Mouse (Mus musculus) neural tube, embryonic 13.5 days (tissue): ENCODE data around the gene Pheta1. TPM values are rescaled to one million over a fixed set of nuclear protein-coding genes. Genes with fewer than 3 reads are reported as not detected.
"Not testable (repeated sequence)": the region's sequence is repeated elsewhere in the genome, so short reads cannot be mapped to it uniquely, and the experiment has no call there.

Experiments used
- ATAC-seq: fragments of 200-750 bp; cut with Nextera tagmentation; 2 replicates; pipeline ENCODE4 v1.8.0; 2017; ENCODE audit warnings: low read depth, mild to moderate bottlenecking, moderate TSS enrichment, moderate library complexity
- H3K27ac ChIP-seq: fragments of 300-500 bp; sonication (generic); replicated peaks from 2 replicates; pipeline ENCODE4 v1.5.1; 2015; ENCODE audit warnings: moderate library complexity, mild to moderate bottlenecking, inconsistent platforms
- H3K27me3 ChIP-seq: fragments of 300-500 bp; sonication (generic); 2 replicates; pipeline ENCODE4 v1.6.1; 2015; ENCODE audit warnings: mild to moderate bottlenecking, inconsistent platforms
- H3K36me3 ChIP-seq: fragments of 300-500 bp; sonication (generic); 2 replicates; pipeline ENCODE4 v1.6.1; 2015; ENCODE audit warnings: mild to moderate bottlenecking, inconsistent platforms
- H3K4me1 ChIP-seq: fragments of 300-500 bp; sonication (generic); replicated peaks from 2 replicates; pipeline ENCODE4 v1.6.1; 2015; ENCODE audit warnings: inconsistent platforms
- H3K4me2 ChIP-seq: fragments of 300-500 bp; sonication (generic); 2 replicates; pipeline ENCODE4 v1.6.1; 2015; ENCODE audit warnings: inconsistent platforms, mild to moderate bottlenecking, moderate library complexity
- H3K4me3 ChIP-seq: fragments of 300-500 bp; sonication (generic); 2 replicates; pipeline ENCODE4 v1.5.1; 2015; ENCODE audit warnings: mild to moderate bottlenecking, inconsistent platforms
- H3K9ac ChIP-seq: fragments of 300-500 bp; sonication (generic); 2 replicates; pipeline ENCODE4 v1.6.1; 2015; ENCODE audit warnings: moderate library complexity, mild to moderate bottlenecking, inconsistent platforms
- H3K9me3 ChIP-seq: fragments of 300-500 bp; sonication (generic); 2 replicates; pipeline ENCODE4 v1.6.1; 2016; ENCODE audit warnings: inconsistent platforms
- WGBS: fragments of 180-500 bp; shearing (Covaris S2); methylation state at CpG from one replicate; pipeline ENCODE4 v1.1.7; 2015; 5-methylcytosine and 5-hydroxymethylcytosine counted together
- polyA plus RNA-seq: library from polyadenylated mRNA; unstranded; fragments of >200 nt; fragmentation: Nextera tagmentation; extraction: Ambion mirVana; gene quantifications from 2 replicates; pipeline ENCODE4 v1.2.1, GENCODE M21; 2015

The Pheta1 gene
- polyA plus RNA-seq, 1 experiment from 2014 or later = 41.5 TPM

GRCm38 (mm10) chr5:121837441-121838340, 11.1 kb upstream of the Pheta1 start, which contains the start of gene Sh2b3:
TSS of gene Sh2b3 (minus strand) at chr5:121837646.
- Histone ChIP-seq H3K27ac (peak within 1 kb of the TSS; percentile 62), H3K36me3 (no peaks in the 10 kb centered on the region), H3K4me2 (peak within 1 kb of the TSS; percentile 92), H3K4me1 (peaks cover 64% of the 10 kb centered on the region), H3K9ac (peak within 1 kb of the TSS; percentile 81), H3K4me3 (peak within 1 kb of the TSS; percentile 70), H3K9me3 (no peaks in the 10 kb centered on the region), H3K27me3 (peaks cover 64% of the 10 kb centered on the region)
- peak; percentile 13; the same call in 1 of the 2 replicates for ATAC-seq
- WGBS = under 1% methylated on average over 35 of the region's 35 CpGs

DNA sequence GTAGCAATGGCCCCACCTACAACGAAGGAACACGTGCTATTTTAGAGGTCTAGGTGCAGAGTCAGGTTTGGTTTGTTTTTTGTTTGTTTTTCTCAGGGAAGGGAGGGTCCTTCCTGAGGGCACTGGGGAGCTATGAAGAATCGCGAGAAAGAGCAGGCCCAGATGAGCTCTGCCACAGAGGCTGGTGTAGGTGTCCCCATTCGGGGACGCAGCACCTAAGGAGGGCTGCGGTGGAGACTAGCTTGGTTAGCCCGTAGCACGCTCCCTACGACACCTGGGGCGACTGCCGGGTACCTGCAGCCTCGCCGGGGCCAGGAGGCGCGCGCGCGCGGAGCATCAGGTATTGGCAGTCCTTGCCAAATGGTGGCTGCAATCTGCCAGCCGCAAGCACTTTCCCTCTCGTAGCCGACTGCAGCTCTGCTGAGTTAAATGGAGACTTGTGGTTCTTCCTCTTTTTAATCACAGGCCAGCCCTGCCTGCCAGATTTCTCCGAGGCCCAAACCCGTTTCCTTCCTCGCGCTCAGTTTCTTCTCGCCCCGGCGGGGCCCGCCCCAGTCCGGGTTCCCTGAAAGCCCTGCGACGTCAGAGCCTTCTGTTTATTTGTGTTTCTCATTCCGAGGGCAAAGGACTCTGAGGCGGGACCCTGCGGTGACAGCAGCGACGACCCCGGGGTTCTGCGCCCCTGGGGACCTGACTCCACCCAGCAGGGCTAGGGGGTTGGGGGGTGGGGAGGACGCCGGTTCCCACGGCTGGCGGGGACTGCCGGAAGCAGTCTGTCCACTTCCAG, 10.2 kb upstream of the Pheta1 start:
- peaks cover 64% of the 10 kb centered on the region for H3K4me1 ChIP-seq
- H3K9ac ChIP-seq = peak overlapping the region; percentile 54
- peak overlapping the region; percentile 92 for H3K4me2 ChIP-seq
- H3K4me3 ChIP-seq = peak overlapping the region; percentile 33
- no peaks in the 10 kb centered on the region for H3K36me3 ChIP-seq
- 1% methylated on average over 46 of the region's 46 CpGs for WGBS
- peak overlapping the region; percentile 42; the same call in 1 of the 2 replicates for H3K27ac ChIP-seq
- H3K9me3 ChIP-seq = no peaks in the 10 kb centered on the region
- H3K27me3 ChIP-seq = peaks cover 70% of the 10 kb centered on the region
- no peak for ATAC-seq

DNA sequence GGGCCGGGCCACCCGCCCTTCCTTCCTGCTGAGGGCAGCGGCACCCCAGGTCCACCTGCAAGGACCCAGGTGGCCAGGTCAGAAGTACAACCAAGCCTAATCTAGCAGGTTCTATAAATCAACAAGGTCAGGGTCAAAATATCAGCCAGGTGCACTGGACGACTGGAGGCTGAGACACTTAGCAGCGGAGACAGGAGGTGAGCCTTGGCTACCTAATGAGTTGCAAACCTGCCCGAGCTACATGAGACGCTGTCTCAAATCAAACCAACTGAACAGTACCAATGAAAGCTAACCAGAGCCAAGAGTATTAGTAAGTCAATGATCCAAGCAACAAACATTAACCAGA, 9.7 kb upstream of the Pheta1 start:
- no peak for ATAC-seq
- peaks cover 75% of the 10 kb centered on the region for H3K27me3 ChIP-seq
- H3K9ac ChIP-seq = peak overlapping the region; percentile 54
- peak overlapping the region; percentile 33 for H3K4me3 ChIP-seq
- H3K4me2 ChIP-seq = peak overlapping the region; percentile 92
- peaks cover 58% of the 10 kb centered on the region for H3K4me1 ChIP-seq
- 27% methylated on average over 7 of the region's 7 CpGs for WGBS
- no peak overlapping the region for H3K27ac ChIP-seq
- H3K36me3 ChIP-seq = no peaks in the 10 kb centered on the region
- H3K9me3 ChIP-seq = no peaks in the 10 kb centered on the region

- Histone ChIP-seq H3K27me3 (peaks cover 79% of the 10 kb centered on the region), H3K4me3 (no peak overlapping the region), H3K9me3 (no peaks in the 10 kb centered on the region), H3K27ac (no peak overlapping the region), H3K9ac (no peak overlapping the region), H3K36me3 (no peaks in the 10 kb centered on the region), H3K4me1 (peaks cover 36% of the 10 kb centered on the region), H3K4me2 (no peak overlapping the region)
- WGBS = 90% methylated on average over 9 of the region's 9 CpGs
- ATAC-seq = no peak
Measured at GRCm38 (mm10) chr5:121841516-121841915, 7.3 kb upstream of the Pheta1 start.

- peaks cover 77% of the 10 kb centered on the region for H3K27me3 ChIP-seq
- WGBS = 44% methylated on average over 10 of the region's 10 CpGs
- H3K4me3 ChIP-seq = no peak overlapping the region
- no peak overlapping the region for H3K9ac ChIP-seq
- no peak overlapping the region for H3K27ac ChIP-seq
- ATAC-seq = no peak
- H3K4me1 ChIP-seq = peaks cover 35% of the 10 kb centered on the region
- no peaks in the 10 kb centered on the region for H3K36me3 ChIP-seq
- no peaks in the 10 kb centered on the region for H3K9me3 ChIP-seq
- H3K4me2 ChIP-seq = no peak overlapping the region
Measured at GRCm38 (mm10) chr5:121841973-121842372, 6.8 kb upstream of the Pheta1 start.

DNA sequence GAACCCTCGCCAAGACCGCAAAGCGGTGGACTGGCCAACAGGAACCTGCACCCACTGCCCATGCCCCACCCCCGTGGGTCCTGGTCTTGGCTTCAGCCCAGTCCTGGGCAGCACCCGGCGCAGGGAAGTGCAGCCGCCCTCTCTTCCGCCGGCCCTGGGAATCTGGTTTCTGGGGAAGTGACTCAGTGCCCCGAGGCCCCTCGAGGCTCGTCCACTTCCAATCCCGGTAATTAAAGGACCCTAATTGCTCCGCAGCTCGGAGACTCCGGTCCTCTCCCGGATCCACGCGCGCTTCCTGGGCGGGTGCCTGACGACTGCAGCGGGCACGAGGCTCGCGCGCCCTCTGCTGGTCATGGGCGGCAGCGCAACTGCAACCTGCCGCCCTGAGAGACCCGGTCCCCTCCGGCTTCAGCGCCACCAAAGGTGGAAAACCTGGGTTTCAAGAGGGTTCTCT, 6.1 kb upstream of the Pheta1 start:
- peaks cover 28% of the 10 kb centered on the region for H3K4me1 ChIP-seq
- WGBS = under 1% methylated on average over 33 of the region's 33 CpGs
- no peak overlapping the region for H3K27ac ChIP-seq
- peak overlapping the region; percentile 60 for H3K4me2 ChIP-seq
- peak overlapping the region; percentile 39 for H3K4me3 ChIP-seq
- peak overlapping the region; percentile 55 for H3K9ac ChIP-seq
- no peaks in the 10 kb centered on the region for H3K36me3 ChIP-seq
- peak; percentile 54 for ATAC-seq
- H3K27me3 ChIP-seq = peaks cover 69% of the 10 kb centered on the region
- no peaks in the 10 kb centered on the region for H3K9me3 ChIP-seq

DNA sequence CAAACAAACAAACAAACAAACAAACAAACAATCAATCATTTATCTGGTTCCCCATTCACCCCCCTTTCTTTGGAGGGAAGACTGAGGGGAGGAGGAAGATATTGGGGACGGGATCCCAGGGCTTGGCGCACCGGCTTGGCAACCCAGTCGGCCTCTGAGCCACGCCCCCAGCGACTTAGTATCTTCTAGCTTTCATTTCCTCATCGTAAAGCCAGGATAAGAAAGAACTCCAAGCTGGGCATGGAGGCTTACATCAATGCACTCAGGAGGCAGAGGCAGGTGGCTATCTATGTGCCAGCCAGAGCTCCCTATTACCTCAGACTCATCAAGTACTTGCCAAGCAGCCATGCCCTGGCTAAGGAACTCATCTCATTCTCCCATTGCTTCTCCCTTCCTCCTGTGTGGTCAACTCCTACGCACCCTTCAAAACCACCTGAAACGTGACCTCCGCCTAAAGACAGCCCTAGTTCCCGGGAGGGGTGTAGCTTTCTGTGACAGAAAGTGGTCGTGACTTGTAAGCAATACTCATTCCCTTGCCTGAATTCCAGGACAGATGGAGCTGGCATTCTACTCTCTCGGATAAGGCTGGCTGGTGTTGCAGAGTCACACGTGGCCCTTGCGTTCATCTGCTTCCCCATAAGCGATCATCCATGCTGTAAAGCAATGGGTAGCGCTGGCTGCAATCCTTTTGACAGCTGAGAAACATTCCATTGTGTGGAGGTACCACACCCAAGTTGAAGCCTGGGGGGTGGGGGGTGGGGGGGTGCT, 5.5 kb upstream of the Pheta1 start:
- H3K9me3 ChIP-seq = no peaks in the 10 kb centered on the region
- WGBS = 16% methylated on average over 17 of the region's 17 CpGs
- H3K4me2 ChIP-seq = peak overlapping the region; percentile 60
- ATAC-seq = no peak
- H3K36me3 ChIP-seq = no peaks in the 10 kb centered on the region
- H3K27me3 ChIP-seq = peaks cover 63% of the 10 kb centered on the region
- peaks cover 28% of the 10 kb centered on the region for H3K4me1 ChIP-seq
- H3K9ac ChIP-seq = no peak overlapping the region
- H3K4me3 ChIP-seq = peak overlapping the region; percentile 39
- no peak overlapping the region for H3K27ac ChIP-seq

DNA sequence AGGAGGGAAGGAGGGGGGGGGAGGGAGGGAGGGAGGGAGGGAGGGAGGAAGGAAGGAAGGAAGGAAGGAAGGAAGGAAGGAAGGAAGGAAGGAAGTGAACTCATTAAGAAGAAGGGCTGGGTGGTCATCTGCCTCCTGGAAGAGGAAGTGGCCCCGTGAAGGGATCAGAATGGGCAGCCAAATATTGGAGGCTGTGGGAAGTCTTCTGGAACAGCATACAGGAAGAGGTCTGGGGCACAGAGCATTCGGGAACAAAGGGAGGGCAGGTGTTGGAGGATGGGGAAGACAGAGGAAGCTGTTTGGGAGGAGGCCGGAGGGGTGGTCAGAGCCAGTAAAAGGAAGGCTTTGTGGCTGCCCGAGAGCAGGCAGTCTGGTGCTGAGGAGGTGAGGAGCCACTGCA, 3.4 kb upstream of the Pheta1 start:
- peaks cover 45% of the 10 kb centered on the region for H3K27me3 ChIP-seq
- H3K9ac ChIP-seq = no peak overlapping the region
- H3K4me1 ChIP-seq = peaks cover 31% of the 10 kb centered on the region
- no peak for ATAC-seq
- H3K36me3 ChIP-seq = no peaks in the 10 kb centered on the region
- no peak overlapping the region for H3K4me2 ChIP-seq
- H3K27ac ChIP-seq = no peak overlapping the region
- H3K4me3 ChIP-seq = no peak overlapping the region
- 27% methylated on average over 4 of the region's 4 CpGs for WGBS
- H3K9me3 ChIP-seq = no peaks in the 10 kb centered on the region

- Histone ChIP-seq H3K4me1 (peaks cover 40% of the 10 kb centered on the region), H3K9ac (no peak overlapping the region), H3K27ac (no peak overlapping the region), H3K36me3 (0 out of 2 replicates have a peak, but pooled peaks cover under 1% of the 10 kb centered on the region), H3K4me3 (no peak overlapping the region), H3K9me3 (no peaks in the 10 kb centered on the region), H3K27me3 (peaks cover 39% of the 10 kb centered on the region), H3K4me2 (no peak overlapping the region)
- ATAC-seq = no peak
- 81% methylated on average over 11 of the region's 11 CpGs for WGBS
Measured at GRCm38 (mm10) chr5:121846322-121846721, 2.5 kb upstream of the Pheta1 start.

DNA sequence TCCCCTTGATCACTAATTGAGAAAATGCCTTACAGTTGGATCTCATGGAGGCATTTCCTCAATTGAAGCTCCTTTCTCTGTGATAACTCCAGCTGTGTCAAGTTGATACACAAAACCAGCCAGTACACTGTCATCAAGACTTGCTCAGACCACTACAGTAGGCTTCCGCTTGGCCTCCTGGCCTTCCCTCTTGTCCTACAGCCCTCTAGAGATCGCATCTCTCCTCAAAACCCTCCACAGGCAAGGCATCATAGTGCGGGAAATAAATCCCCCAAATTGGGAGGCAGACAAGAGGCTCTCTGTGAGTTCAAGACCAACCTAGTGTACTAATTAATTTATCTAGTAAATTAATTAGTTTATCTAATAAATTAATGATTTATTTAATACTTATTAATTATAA, 1.5 kb upstream of the Pheta1 start:
- H3K9me3 ChIP-seq, H3K4me3 ChIP-seq, H3K4me2 ChIP-seq, H3K9ac ChIP-seq, H3K27ac ChIP-seq, ATAC-seq: not testable (repeated sequence)
- H3K36me3 ChIP-seq = peaks cover 10% of the 10 kb centered on the region
- H3K27me3 ChIP-seq = peaks cover 29% of the 10 kb centered on the region
- 85% methylated on average over 3 of the region's 3 CpGs for WGBS
- peaks cover 42% of the 10 kb centered on the region for H3K4me1 ChIP-seq

- Histone ChIP-seq H3K27me3 (peaks cover 25% of the 10 kb centered on the region), H3K9me3 (no peaks in the 10 kb centered on the region), H3K4me2 (peak overlapping the region; percentile 72), H3K9ac (peak overlapping the region; percentile 87), H3K36me3 (peaks cover 18% of the 10 kb centered on the region), H3K4me3 (peak overlapping the region; percentile 85), H3K27ac (peak overlapping the region; percentile 57), H3K4me1 (peaks cover 36% of the 10 kb centered on the region)
- WGBS = under 1% methylated on average over 17 of the region's 17 CpGs
- peak; percentile 19; the same call in 1 of the 2 replicates for ATAC-seq
Measured at GRCm38 (mm10) chr5:121848035-121848519, 707 bp upstream of the Pheta1 start.
